Comparison of ENCODE assay signal across 9 mouse cellular contexts in genomic region chr14:73389059-73389458, GRCm38 (mm10). TPM values are rescaled to one million over a fixed set of nuclear protein-coding genes. Genes with fewer than 3 reads are reported as not detected.
A peak's percentile ranks its signal among the peaks of the same experiment; 100 is the strongest.
DNase-seq lines count a peak whose midpoint lies in the region; ATAC-seq and TF ChIP-seq lines count a peak whose summit lies in the region.
"Had no signal": no experiment of that assay in that cellular context is flagged by ENCODE, and none has a peak within 500 bp of the region (broad histone marks: within the 10 kb centered on the region; RNA-seq: fewer than 3 reads in every experiment).

No protein-coding gene starts in this region.

- no peaks in the 10 kb centered on the region for H3K9me3 ChIP-seq in forebrain, embryonic 14.5 days (replicated peaks; ENCODE audit: control insufficient read depth, low read length)
- H3K9me3 ChIP-seq in forebrain, embryonic 10.5 days = no peaks in the 10 kb centered on the region
- no peaks in the 10 kb centered on the region for H3K9me3 ChIP-seq in midbrain, embryonic 14.5 days (ENCODE audit: control insufficient read depth, low read length)
- no peaks in the 10 kb centered on the region for H3K9me3 ChIP-seq in midbrain, embryonic 13.5 days
- H3K9me3 ChIP-seq in lung, postnatal 0 days (ENCODE audit: low read length) = no peaks in the 10 kb centered on the region
- H3K9me3 ChIP-seq: neural tube, embryonic 12.5 days had no signal

- DNase-seq in forebrain, embryonic 14.5 days (ENCODE audit: low spot score) = peak; percentile 47
- no peak for DNase-seq in forebrain, embryonic 10.5 days (ENCODE audit: extremely low spot score, low spot score)
- peak; percentile 31 for DNase-seq in midbrain, embryonic 14.5 days
- peak; percentile 90 for DNase-seq in lung, postnatal 0 days (ENCODE audit: low spot score)
- peak; percentile 68 to 75 for DNase-seq in thymus, postnatal 10 days (ENCODE audit: low spot score in 2 of 2)
- no peak for DNase-seq in c-Kit-positive CD71-positive TER-119-positive erythroid progenitor cells, embryonic 14.5 days (ENCODE audit: low spot score)
- DNase-seq in adrenal gland, adult 8-10 months = no peak

- no peak for TF ChIP-seq CTCF in lung, postnatal 0 days (IDR thresholded peaks at IDR 0.05)

- 19% methylated on average over 7 of the region's 7 CpGs for WGBS in forebrain, embryonic 14.5 days
- WGBS in forebrain, embryonic 10.5 days = 58% methylated on average over 7 of the region's 7 CpGs
- WGBS in midbrain, embryonic 14.5 days = 50% methylated on average over 7 of the region's 7 CpGs
- 42% methylated on average over 7 of the region's 7 CpGs for WGBS in midbrain, embryonic 13.5 days
- WGBS in lung, postnatal 0 days = 33% methylated on average over 7 of the region's 7 CpGs

- H3K27ac ChIP-seq in forebrain, embryonic 14.5 days (ENCODE audit: low read depth, low read length) = no peak overlapping the region
- no peak overlapping the region for H3K27ac ChIP-seq in forebrain, embryonic 10.5 days
- 0 out of 2 replicates have a peak overlapping the region, but pooled peaks have one; percentile 27 for H3K27ac ChIP-seq in midbrain, embryonic 14.5 days (replicated peaks; ENCODE audit: low read depth, low read length)
- no peak overlapping the region for H3K27ac ChIP-seq in midbrain, embryonic 13.5 days
- peak overlapping the region; percentile 84 for H3K27ac ChIP-seq in lung, postnatal 0 days (ENCODE audit: low read length)
- H3K27ac ChIP-seq: neural tube, embryonic 12.5 days had no signal

- H3K4me1 ChIP-seq in forebrain, embryonic 14.5 days (ENCODE audit: control insufficient read depth, insufficient read depth, low read length) = peaks cover 8% of the 10 kb centered on the region; the same call in 1 of the 2 replicates
- H3K4me1 ChIP-seq in forebrain, embryonic 10.5 days = peaks cover 26% of the 10 kb centered on the region
- H3K4me1 ChIP-seq in midbrain, embryonic 14.5 days (ENCODE audit: control insufficient read depth, insufficient read depth, low read length) = peaks cover 4% of the 10 kb centered on the region; the same call in 1 of the 2 replicates
- H3K4me1 ChIP-seq in midbrain, embryonic 13.5 days (replicated peaks) = peaks cover 8% of the 10 kb centered on the region
- peaks cover 12% of the 10 kb centered on the region; the same call in 1 of the 2 replicates for H3K4me1 ChIP-seq in lung, postnatal 0 days (ENCODE audit: insufficient read depth, low read depth, low read length)
- H3K4me1 ChIP-seq: neural tube, embryonic 12.5 days had no signal

- H3K9ac ChIP-seq in forebrain, embryonic 14.5 days (ENCODE audit: low read length) = no peak overlapping the region
- H3K9ac ChIP-seq in midbrain, embryonic 14.5 days (replicated peaks; ENCODE audit: low read length) = no peak overlapping the region
- H3K9ac ChIP-seq in midbrain, embryonic 13.5 days (replicated peaks) = no peak overlapping the region
- no peak overlapping the region for H3K9ac ChIP-seq in lung, postnatal 0 days (replicated peaks; ENCODE audit: low read depth)
- H3K9ac ChIP-seq: neural tube, embryonic 12.5 days had no signal

- no peaks in the 10 kb centered on the region for H3K36me3 ChIP-seq in forebrain, embryonic 14.5 days (ENCODE audit: control insufficient read depth, insufficient read depth, low read length)
- H3K36me3 ChIP-seq in forebrain, embryonic 10.5 days (replicated peaks) = no peaks in the 10 kb centered on the region
- no peaks in the 10 kb centered on the region for H3K36me3 ChIP-seq in midbrain, embryonic 14.5 days (ENCODE audit: control insufficient read depth, insufficient read depth, low read length)
- no peaks in the 10 kb centered on the region for H3K36me3 ChIP-seq in midbrain, embryonic 13.5 days
- no peaks in the 10 kb centered on the region for H3K36me3 ChIP-seq in lung, postnatal 0 days (ENCODE audit: insufficient read depth, low read length)
- H3K36me3 ChIP-seq: neural tube, embryonic 12.5 days had no signal

- no peak for ATAC-seq in forebrain, embryonic 14.5 days
- ATAC-seq in midbrain, embryonic 14.5 days (ENCODE audit: low FRiP score, low TSS enrichment) = no peak
- ATAC-seq in midbrain, embryonic 13.5 days = no peak
- peak; percentile 69 for ATAC-seq in lung, postnatal 0 days

- H3K4me3 ChIP-seq in forebrain, embryonic 14.5 days (ENCODE audit: low read depth, low read length) = no peak overlapping the region
- H3K4me3 ChIP-seq in forebrain, embryonic 10.5 days = no peak overlapping the region
- H3K4me3 ChIP-seq in midbrain, embryonic 14.5 days (replicated peaks; ENCODE audit: low read depth, low read length) = no peak overlapping the region
- H3K4me3 ChIP-seq in midbrain, embryonic 13.5 days (replicated peaks) = no peak overlapping the region
- no peak overlapping the region for H3K4me3 ChIP-seq in lung, postnatal 0 days (ENCODE audit: low read depth, low read length)
- H3K4me3 ChIP-seq: neural tube, embryonic 12.5 days had no signal

- peak; percentile 40 for TF ChIP-seq EP300 in lung, postnatal 0 days (IDR thresholded peaks at IDR 0.05)

- no peak overlapping the region for H3K4me2 ChIP-seq in forebrain, embryonic 14.5 days (ENCODE audit: low read length)
- no peak overlapping the region for H3K4me2 ChIP-seq in midbrain, embryonic 14.5 days (ENCODE audit: low read length)
- no peak overlapping the region for H3K4me2 ChIP-seq in midbrain, embryonic 13.5 days (replicated peaks)
- no peak overlapping the region for H3K4me2 ChIP-seq in lung, postnatal 0 days (replicated peaks; ENCODE audit: low read depth, low read length)
- H3K4me2 ChIP-seq: neural tube, embryonic 12.5 days had no signal

- H3K27me3 ChIP-seq in forebrain, embryonic 14.5 days (replicated peaks; ENCODE audit: control insufficient read depth, insufficient read depth, low read length) = 0 out of 2 replicates have a peak, but pooled peaks cover 4% of the 10 kb centered on the region
- peaks cover 7% of the 10 kb centered on the region; the same call in 1 of the 2 replicates for H3K27me3 ChIP-seq in forebrain, embryonic 10.5 days (ENCODE audit: poor library complexity, severe bottlenecking)
- no peaks in the 10 kb centered on the region for H3K27me3 ChIP-seq in midbrain, embryonic 14.5 days (ENCODE audit: control insufficient read depth, insufficient read depth, low read length)
- H3K27me3 ChIP-seq in midbrain, embryonic 13.5 days = no peaks in the 10 kb centered on the region
- no peaks in the 10 kb centered on the region for H3K27me3 ChIP-seq in lung, postnatal 0 days (replicated peaks; ENCODE audit: insufficient read depth, low read length)
- H3K27me3 ChIP-seq: neural tube, embryonic 12.5 days had no signal

RNA-seq across cellular contexts. Expression of gene Itm2b, which starts 4.0 kb away (rescaled TPM):
- polyA plus RNA-seq in forebrain, embryonic 14.5 days (2014; fragmentation: Nextera tagmentation; extraction: Ambion mirVana) = 754 and 783 TPM in 2 replicates
- polyA plus RNA-seq in forebrain, embryonic 10.5 days (2016; fragmentation: Nextera tagmentation; extraction: Ambion mirVana) = 192 and 209 TPM in 2 replicates
- polyA plus RNA-seq in midbrain, embryonic 14.5 days (2014; fragmentation: Nextera tagmentation; extraction: Ambion mirVana) = 599 and 615 TPM in 2 replicates
- 442 and 449 TPM in 2 replicates for polyA plus RNA-seq in midbrain, embryonic 13.5 days (2015; fragmentation: Nextera tagmentation; extraction: Ambion mirVana)
- 1,838 and 1,903 TPM in 2 replicates for polyA plus RNA-seq in lung, postnatal 0 days (2015; fragmentation: Nextera tagmentation; extraction: Ambion mirVana)
- total RNA-seq in adrenal gland, adult 8-10 months (2022) = 1,000 to 10,000 TPM in 2 of 4 experiments, 100 to 1,000 TPM in 2; 972 to 1,094 (median 1,035) TPM

Comparison
In these comparisons a context has a peak if more than half of its experiments do, and no peak if none do; other contexts are left out.
1. DNase-seq: peak in forebrain, embryonic 14.5 days (single experiment), midbrain, embryonic 14.5 days (single experiment), lung, postnatal 0 days (single experiment) and thymus, postnatal 10 days (2 of 2); none in forebrain, embryonic 10.5 days (single experiment), c-Kit-positive CD71-positive TER-119-positive erythroid progenitor cells, embryonic 14.5 days (single experiment) and adrenal gland, adult 8-10 months (single experiment).
2. H3K27ac ChIP-seq: peak in midbrain, embryonic 14.5 days (single experiment) and lung, postnatal 0 days (single experiment); none in forebrain, embryonic 14.5 days (single experiment), forebrain, embryonic 10.5 days (single experiment) and midbrain, embryonic 13.5 days (single experiment).